Mouse (Mus musculus) forelimb bud, embryonic 11.5 days (tissue): ENCODE data around the gene Timmdc1.
A peak's percentile ranks its signal among the peaks of the same experiment; 100 is the strongest.
"Not testable (repeated sequence)": the region's sequence is repeated elsewhere in the genome, so short reads cannot be mapped to it uniquely, and the experiment has no call there.

ENCODE experiments used
- DNase-seq: peaks from one replicate; pipeline ENCODE4 v3.0.0-alpha.2; 2012; ENCODE audit warnings: low read depth, low spot score

Gene Timmdc1

DNA sequence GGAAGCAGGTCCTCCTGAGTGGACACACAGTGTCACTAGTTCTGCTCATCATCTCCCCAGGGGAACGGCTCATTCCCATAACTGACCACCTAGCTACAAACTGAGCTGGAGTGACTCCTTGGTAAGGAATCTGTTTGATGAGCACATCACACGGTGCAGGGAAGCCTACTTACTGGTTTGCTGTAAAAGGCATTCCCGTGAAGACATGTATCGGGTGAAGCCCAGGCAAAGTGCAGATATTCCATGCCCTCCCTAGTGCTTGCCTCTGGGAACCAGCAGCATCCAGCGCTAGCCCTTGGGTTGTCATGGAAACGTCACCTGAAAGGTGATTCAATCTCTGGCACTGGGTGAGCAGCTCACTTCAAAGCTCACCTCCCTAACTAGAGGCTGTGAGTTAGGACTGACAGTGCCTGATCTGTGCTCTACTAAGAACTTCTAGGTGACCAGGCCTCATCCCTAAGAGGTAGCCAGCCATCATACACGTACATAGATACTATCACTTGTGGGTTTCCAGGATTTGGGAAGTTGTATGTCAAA, 25.8 kb downstream of the Timmdc1 start:
- no peak for DNase-seq

DNA sequence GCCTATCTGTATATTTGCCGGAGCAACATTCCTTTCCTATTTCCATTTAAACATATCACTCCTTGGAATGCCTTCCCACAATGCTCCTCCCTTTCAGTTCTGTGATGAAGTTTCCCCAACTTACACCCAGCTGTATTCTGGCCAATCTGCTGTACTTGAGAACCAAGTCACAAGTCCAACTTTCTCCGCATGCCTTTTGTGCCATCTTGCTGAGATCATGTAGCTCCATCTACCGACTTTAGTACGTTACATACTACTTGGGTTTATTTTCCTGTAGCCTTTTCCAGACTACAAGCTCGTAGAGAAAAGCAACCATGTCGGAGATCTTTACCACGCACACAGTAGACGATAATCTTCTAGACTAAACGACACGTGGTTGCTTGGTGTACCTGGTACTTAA, 28.6 kb downstream of the Timmdc1 start:
- no peak for DNase-seq

DNA sequence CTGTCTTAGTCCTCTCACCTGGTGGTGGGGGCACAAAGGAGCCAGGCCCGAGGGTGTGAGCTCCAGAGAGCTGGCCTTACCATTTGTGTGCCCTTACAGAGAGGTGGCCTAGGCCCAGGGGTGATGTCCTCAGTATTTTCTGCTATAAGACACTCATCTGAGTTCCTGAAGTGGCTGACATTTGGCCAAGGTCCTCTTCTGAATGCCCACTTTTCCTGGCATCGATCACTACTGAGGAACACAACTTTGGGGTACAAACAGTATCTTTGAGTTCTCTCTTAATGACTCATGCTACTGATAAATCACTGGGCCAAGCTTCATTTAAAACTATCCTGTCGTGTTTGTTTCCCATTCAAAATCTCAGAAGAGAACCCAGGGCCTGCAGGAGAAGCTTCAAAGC, 29.9 kb downstream of the Timmdc1 start:
- no peak for DNase-seq

DNA sequence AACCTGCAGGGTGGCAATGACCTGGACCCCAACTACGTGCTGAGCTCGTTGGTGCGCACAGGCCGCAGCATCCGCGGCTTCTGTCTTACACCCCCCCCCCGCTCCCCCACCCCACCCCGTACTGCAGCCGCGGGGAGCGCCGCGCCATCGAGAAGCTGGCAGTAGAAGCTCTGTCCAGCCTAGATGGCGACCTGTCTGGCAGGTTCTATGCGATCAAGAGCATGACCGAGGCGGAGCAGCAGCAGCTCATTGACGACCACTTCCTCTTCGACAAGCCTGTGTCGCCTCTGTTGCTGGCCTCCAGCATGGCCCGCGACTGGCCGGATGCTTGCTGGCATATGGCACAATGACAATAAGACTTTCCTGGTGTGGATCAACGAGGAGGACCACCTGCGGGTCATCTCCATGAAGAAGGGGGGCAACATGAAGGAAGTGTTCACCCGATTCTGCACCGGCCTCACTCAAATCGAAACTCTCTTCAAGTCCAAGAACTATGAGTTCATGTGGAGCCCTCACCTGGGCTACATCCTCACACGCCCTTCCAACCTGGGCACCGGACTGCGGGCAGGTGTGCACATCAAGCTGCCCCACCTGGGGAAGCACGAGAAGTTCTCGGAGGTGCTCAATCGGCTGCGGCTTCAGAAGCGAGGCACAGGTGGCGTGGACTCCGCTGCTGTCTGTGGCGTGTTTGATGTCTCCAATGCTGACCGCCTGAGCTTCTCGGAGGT, 38.7 kb downstream of the Timmdc1 start:
- DNase-seq: no peak

DNA sequence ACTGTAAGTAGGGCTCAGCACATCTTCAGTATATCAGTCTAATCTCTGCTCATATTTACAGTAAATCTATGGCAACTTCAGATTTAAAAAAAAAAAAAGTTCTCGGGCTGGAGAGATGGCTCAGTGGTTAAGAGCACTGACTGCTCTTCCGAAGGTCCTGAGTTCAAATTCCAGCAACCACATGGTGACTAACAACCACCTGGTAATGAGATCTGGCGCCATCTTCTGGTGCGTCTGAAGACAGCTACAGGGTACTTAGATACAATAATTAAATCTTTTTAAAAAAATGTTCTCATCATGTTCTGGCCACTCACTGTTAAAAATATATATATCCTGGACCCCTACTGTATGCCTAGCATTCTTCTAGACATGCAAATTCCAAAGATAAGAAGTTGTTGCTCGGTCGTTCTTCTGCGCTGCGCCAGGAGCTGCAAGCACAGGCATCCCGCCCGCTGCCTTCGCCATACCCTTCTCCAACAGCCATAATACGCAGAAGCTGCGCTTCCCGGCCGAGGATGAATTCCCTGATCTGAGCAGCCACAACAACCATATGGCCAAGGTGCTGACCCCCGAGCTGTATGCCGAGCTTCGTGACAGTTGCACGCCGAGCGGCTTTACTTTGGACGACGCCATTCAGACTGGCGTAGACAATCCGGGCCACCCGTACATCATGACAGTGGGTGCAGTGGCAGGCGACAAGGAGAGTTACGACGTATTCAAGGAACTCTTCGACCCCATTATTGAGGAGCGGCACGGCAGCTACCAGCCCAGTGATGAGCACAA, 39.5 kb downstream of the Timmdc1 start:
- DNase-seq: peak; percentile 28

DNA sequence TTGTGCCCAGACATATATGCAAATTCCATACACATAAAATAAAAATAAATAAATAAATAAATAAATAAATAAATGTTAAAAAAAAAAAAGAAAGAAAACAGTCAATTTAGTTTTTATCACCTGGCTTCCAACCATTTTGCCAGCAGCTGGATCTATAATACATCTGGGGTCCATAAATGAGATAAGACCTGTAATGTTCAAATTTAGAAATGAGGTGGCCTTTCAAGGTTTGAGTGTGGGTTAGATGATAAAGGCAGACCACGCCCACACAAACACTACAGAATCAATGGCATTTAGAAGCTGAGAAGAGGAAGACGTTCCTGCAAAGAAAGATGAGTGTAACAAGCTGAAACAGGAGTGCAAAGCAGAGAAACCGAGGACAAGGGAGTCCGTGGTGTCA, 41.1 kb downstream of the Timmdc1 start:
- DNase-seq: no peak

DNA sequence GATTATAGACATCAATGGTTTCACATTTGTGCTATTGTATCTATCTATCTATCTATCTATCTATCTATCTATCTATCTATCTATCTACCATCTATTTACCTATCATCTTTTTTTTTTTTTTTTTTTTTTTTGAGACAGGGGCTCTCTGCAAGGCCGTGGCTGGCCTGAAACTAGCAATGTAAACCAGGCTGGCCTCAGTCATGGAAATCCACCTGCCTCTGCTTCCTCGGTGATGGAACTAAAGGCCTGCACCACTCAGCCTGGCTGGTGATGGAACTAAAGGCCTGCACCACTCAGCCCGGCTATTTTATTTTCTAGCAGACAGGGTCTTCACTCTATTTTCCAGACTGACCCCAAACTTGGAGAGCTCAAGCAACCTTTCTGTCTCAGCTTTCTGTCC, 44.2 kb downstream of the Timmdc1 start:
- no peak for DNase-seq

DNA sequence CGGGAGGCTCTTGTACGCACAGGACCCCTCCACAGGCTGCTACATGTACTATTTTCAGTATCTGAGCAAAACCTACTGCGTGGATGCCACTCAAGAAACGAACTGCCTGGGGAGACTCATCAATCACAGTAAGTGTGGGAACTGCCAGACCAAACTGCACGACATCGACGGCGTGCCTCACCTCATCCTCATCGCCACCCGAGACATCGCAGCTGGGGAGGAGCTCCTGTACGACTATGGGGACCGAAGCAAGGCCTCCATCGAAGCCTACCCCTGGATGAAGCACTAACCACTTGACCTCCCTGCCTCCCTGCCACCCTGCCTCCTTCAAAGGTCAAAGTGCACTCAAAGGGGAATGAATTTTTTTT, 45.2 kb downstream of the Timmdc1 start:
- not testable (repeated sequence) for DNase-seq

DNA sequence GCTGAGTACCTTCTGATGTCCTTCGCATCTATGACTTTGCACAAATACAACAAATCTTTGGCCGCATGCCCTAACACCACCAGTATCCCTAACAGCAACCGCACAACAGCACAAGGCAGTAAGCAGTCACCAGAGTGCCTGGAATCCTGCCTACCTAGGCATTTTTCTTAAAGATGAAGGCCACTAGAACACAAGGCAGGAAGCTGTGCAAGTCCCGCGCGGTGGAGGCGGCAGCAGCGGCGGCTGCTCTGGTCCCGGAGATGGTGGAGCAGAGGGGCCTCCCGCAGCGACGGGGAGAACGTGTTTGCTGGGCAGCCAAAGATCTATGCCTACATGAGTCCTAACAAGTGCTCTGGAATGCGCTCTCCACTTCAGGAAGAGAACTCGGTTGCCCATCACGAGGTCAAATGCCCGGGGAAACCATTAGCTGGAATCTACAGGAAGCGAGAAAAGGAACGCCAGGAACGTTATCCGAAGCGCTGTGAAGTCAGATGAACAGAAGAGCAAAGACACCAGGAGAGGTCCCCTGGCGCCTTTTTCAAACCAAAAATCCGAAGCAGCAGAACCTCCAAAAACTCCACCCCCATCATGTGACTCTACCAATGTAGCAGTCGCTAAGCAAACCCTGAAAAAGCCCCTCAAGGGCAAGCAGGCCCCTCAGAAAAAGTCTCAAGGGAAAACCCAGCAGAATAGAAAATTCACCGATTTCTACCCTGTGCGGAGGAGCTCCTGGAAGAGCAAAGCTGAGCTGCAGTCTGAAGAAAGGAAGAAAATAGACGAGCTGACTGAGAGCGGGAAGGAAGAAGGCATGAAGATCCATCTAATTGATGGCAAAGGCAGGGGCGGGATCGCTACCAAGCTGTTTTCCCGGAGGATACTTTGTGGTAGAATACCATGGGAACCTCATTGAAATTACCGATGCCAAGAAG, 45.9 kb downstream of the Timmdc1 start:
- DNase-seq: peak; percentile 17

DNA sequence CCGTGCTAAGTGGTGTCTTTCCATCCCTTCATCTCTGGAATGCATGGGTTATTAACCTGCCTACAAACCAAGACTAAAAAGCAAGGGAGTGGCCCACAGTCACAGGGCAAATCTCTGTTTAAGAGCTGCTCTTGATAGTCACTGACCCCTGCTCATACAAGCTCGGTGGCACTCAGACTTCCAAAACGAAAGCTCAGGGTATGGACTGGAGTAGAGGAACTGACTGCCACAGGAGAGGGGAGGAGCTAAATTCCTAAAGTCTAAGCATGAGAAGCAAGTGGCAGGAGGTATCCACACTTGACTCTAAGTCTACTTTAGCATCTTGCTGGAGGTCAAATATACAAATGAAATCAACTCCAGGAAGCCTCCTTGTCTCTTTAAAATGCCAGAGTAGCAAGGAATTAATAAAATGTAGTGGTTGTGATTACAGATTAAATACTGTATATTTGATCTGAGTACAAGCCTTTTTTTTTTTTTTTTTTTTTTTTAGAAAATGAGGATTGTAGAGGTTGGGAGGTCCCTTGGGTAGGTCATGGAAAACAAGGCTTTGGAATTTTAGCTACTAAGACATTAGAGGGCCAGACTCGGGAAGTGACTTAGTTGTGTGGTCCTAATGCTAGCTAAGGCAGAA, 46.7 kb downstream of the Timmdc1 start:
- DNase-seq: no peak

DNA sequence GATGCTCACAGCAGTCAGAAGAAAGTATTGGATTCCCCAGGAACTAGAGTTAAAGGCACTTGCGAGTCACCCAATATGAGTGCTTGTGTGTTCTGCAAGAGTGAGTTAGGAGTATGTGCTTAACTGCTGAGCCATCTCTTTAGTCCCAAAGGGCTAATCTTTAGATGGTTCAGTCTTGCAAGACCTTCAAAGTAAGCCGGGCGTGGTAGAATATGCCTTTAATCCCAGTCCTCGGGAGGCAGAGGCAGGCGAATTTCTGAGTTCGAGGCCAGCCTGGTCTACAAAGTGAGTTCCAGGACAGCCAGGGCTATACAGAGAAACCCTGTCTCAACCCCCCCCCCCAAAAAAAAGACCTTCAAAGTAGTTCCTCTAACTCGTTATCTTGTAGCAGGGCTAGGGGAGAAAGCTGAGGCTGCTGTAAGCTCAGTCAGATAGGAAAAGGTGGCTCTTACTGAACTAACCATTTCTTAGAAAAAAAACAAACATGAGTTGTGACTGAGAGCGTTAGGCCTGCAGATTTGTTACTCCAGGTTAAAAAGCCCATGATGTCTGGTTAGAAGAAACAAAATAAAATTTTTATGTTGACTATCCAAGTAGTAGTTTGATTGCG, 47.7 kb downstream of the Timmdc1 start:
- DNase-seq: no peak

DNA sequence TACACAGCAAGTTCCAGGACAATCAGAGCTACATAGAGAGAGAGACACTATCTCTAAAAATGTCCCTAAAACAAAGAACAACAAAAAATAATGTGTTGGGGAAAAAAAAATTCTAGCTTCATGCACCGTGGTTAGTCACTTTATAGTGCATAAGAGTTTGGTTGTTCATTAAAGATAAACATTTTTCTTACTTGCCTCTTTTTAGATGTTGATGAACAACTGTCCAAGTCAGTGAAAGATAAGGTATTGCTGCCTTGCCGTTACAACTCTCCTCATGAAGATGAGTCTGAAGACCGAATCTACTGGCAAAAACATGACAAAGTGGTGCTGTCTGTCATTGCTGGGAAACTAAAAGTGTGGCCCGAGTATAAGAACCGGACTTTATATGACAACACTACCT, 48.8 kb downstream of the Timmdc1 start:
- DNase-seq: no peak

DNA sequence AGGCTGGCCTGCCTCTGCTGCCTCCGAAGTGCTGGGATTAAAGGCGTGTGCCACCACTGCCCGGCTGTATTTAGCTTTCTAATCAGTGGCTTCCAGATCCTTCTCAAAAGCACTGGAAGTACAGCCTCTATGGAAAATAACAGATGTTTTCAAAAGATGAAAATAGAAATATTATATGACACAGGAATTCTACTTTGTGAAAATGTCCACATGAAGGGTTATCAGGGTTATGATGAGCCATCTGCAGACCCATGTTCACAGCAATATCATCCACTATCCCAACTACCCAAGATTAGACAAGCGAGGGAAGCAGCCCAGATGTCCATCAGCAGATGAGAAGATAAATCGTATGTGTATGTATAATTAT, 50.0 kb downstream of the Timmdc1 start:
- DNase-seq: no peak

DNA sequence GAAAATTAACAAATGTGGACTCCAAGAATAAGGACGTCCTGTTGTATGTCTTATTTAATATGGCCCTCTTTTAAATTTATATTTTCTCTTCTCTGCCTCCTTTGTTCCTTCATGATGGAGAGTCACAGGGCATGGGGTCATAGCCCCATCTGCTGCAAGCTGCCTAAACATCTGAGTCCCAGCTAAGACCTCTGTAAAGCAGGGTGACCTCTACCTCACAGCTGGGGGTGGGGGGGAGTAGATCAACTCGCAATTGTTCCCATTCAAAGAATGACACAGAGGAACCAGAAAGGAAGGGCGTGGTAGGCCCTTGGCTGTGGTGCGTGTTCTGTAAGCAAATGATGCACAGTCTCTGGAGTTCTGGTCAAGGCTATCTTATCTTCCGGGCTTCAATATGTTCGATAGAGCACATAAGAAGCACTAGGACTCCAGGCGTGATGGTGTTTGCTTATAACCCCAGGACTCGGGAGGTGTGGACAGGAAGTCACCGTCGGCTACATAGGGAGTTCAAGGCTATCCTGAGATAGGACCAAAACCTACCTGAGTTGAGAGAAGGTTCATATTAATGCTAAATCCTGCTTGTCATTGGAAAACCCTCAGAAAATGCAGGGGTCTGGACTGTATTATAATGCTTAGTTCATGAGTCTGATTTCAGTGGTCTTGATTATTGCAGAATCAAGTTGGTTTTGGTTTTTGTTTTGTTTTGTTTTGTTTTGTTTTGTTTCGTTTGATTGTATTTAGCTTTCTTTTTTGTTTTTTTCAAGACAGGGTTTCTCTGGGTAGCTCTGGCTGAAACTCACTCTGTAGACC, 50.6 kb downstream of the Timmdc1 start:
- DNase-seq: no peak

DNA sequence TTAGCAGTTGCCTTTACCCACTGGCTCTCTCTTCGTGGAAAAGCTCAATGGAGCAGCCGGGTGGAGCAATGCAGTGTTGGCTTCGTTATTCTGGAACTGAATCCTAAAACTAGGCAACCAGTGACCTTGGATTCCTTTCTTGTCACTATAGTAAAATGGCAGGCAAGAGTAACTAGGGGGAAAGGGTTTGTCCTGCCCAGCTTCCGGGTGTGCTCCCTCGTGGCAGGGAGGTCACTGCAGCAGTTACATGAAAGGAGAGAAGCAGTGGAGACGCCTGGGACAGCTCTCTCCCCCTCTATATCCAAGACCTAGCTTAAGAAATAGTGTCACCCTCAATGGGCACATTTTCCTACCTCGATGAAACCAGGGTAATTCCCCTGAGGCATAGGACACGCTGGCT, 53.0 kb downstream of the Timmdc1 start:
- no peak for DNase-seq

DNA sequence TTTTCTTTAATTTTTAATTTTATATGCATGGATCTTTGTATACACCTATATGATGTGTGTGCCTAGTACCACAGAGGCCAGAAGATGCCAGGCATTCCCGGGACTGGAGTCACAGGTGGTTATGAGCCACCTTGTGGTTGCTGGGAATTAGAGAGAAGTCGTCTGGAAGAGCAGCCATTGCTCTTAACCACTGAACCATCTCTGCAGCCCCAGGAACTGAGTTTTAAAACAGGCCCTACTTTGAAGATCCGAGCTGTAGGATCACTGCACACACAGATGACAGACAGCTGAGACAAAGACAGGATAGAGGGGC, 53.8 kb downstream of the Timmdc1 start:
- DNase-seq: no peak

DNA sequence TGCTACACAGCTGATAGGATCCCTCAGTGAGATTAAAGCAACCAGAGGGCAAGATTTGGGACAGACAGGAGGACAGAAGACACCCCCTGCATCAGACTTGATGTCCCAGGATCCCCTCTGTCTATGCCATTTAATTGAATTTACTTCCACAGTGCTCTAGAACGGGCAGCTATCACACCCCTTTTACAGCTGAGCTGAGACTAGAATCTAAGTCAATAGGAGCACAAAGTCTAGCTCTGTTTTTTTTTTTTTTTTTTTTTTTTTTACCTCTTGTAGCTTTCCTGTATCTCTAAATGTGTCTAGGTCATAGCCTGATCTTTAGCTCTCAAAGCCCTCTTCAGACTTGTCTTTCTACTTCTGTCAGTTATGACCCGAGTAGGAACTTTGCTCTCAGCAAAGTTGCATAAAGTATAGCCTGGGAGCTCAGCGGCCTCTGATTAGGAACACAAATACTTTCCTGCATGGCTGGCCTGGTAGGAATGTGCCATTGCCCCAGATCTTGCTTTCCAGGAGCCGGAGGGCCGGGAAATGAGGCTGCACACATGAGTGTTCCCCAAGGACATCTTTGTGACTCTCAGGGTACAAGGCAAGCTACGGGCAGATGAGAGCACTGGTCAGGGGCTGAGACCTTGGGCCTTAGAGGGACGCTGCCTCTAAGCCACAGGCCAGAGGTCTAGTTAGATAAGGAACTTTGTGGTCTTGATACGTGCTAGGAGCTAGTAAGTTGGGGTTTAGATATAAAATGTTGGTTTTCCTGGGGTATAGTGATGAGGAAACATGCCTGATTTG, 54.4 kb downstream of the Timmdc1 start:
- DNase-seq: no peak

DNA sequence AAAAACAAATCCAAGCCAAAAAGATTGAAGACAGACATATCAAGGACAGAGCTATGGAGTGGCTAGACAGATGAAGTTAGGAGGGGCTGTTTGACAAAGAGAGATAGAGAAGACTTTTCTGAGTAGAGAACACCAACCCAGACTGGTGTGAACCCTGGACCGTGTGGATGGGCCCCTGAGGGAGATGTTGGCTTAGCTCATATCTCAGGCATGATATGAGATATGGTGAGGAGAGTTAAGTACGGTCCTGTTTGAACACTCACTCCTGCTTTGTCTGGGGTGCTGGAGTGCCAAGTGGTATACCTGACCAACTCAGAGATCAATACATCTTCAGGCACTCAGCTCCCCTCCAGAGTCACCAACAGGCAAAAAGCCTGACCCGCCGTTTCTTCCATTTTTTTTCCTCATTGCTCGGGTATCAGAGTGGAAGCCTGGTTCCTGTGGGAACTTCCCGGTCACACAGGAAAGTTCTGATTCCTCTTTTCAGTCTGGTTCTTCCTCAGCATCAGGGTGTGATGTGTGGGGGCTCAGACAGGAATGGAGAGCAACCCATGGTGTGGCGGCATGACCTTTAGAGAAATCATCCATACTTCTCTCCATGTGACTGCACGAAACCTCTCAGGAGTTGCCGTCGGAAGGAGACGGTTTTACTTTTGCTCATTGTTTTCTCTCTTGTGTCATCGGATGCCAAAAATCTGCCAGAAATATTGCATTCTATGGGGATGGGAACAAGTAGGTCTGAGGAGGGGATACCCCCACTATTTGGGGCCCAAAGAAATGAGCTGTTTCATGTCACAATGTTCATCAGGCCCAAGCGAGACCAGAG, 55.2 kb downstream of the Timmdc1 start:
- no peak for DNase-seq

DNA sequence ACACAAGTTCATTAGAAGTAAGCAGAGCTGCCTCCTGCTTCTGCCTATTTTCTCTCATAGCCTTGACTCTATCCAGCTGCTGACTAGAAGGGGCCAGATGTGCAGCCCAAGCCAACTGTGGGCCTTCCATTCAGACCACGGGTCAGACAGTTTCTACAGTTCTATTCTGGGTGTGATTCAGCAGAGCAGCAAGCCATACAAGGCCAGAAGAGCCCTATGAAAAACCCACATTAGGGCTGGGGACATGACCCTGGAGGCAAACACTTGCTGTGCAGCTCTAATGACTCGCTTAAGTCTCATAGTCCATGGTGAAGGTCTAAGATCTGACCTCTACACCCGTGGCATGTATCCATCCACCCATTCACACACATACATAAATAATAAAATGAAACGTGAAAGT, 56.4 kb downstream of the Timmdc1 start:
- no peak for DNase-seq
